Mouse (Mus musculus) liver, embryonic 14.5 days (tissue): ENCODE results near the gene Btnl2.

Experiments used
- CTCF ChIP-seq: IDR thresholded peaks from 2 replicates; pipeline ENCODE4 v1.5.1; 2016; ENCODE audit warnings: antibody characterized with exemption, low read depth, control low read depth
- EP300 ChIP-seq: IDR thresholded peaks from 2 replicates; pipeline ENCODE4 v1.6.1; 2016; ENCODE audit warnings: antibody characterized with exemption, low read depth

- TF ChIP-seq CTCF (no peak), EP300 (no peak)
Measured at GRCm38 (mm10) chr17:34329807-34330206, 24.8 kb upstream of the Btnl2 start.
